Mouse (Mus musculus): ENCODE measurements around the gene Cops8.

DNA sequence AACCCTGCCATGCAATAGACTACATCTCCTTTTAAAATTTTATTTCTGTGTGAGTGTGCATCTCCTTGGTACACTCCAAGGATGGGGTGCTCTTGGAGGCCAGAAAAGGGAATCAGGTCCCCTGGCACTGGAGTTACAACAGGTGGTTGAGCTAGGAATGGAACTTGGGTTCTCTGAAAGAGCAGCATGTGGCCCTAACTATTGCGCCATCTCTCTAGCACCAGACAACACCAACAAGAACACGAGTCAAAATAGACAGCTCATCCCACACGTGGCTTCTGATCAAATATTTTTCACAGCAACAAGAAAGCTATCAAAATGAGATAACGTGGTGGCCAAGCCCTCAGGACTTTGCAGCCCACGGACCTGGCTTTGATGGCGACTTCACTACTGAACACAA is 28.9 kb upstream of the Cops8 start:
- no peak for TF ChIP-seq CTCF (IDR thresholded peaks at IDR 0.05; ENCODE audit: low read depth, low read length)
- no peak for TF ChIP-seq POLR2A (IDR thresholded peaks at IDR 0.05; ENCODE audit: insufficient read depth, low read length)
